ENCODE assay signal across 21 mouse cellular contexts in the genomic region with DNA sequence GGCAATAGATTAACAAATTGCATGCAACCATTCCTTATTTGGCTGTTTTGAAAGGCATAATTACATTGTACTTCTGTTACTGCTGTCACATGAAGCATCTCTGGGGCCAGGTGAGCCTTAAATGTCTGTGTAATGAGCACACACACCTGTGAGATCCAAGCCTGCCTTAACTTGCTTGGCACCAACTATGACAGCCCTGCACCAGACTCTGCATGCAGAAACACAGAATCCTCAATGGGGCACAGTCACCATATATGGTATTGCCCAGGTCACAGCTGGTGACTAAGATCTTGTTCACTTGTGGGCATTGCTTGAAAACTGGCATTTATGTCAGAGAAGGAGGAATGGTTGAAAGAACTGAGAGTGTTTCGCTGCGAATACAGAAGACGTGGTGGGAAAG. TPM values are rescaled to one million over a fixed set of nuclear protein-coding genes. Genes with fewer than 3 reads are reported as not detected.
DNase-seq lines count a peak whose midpoint lies in the region; ATAC-seq and TF ChIP-seq lines count a peak whose summit lies in the region.
"Had no signal": no experiment of that assay in that cellular context is flagged by ENCODE, and none has a peak within 500 bp of the region (broad histone marks: within the 10 kb centered on the region; RNA-seq: fewer than 3 reads in every experiment).

No protein-coding gene starts in this region.

- DNase-seq in embryonic facial prominence, embryonic 10.5 days (ENCODE audit: low spot score): no peak
- DNase-seq in Patski (ENCODE audit: low read depth, low spot score): no peak
- DNase-seq in stomach, postnatal 0 days (ENCODE audit: low spot score): no peak
- DNase-seq in gastrocnemius, adult 2 months: no peak
- DNase-seq in testis, postnatal 10 days (ENCODE audit: low spot score): no peak
- DNase-seq: adrenal gland, postnatal 10 days; adrenal gland, postnatal 36 days; cerebellum, adult 18-20 months; cerebellum, adult 9-10 months; cerebellum, postnatal 14 days; gastrocnemius, postnatal 14 days; heart, adult 11 months had no signal

- intact Hi-C loops in gastrocnemius, adult 2 months (cut with DNase I): no loop called here

- H3K4me2 ChIP-seq in embryonic facial prominence, embryonic 13.5 days: no peak overlapping the region
- H3K4me2 ChIP-seq in stomach, postnatal 0 days (replicated peaks; ENCODE audit: low read depth): no peak overlapping the region
- H3K4me2 ChIP-seq: embryonic facial prominence, embryonic 12.5 days; forebrain, embryonic 13.5 days; heart, embryonic 11.5 days; hindbrain, embryonic 12.5 days had no signal

- no peak overlapping the region for H3K4me3 ChIP-seq in embryonic facial prominence, embryonic 13.5 days
- no peak overlapping the region for H3K4me3 ChIP-seq in embryonic facial prominence, embryonic 10.5 days
- H3K4me3 ChIP-seq in embryonic fibroblast, embryonic 13.5 days (ENCODE audit: insufficient read depth, low read length): no peak overlapping the region
- no peak overlapping the region for H3K4me3 ChIP-seq in stomach, postnatal 0 days (ENCODE audit: low read depth, low read length)
- H3K4me3 ChIP-seq in gastrocnemius, adult 2 months: no peak overlapping the region
- H3K4me3 ChIP-seq: embryonic facial prominence, embryonic 12.5 days; forebrain, embryonic 10.5 days; forebrain, embryonic 13.5 days; hindbrain, embryonic 12.5 days had no signal

- no peaks in the 10 kb centered on the region for H3K9me3 ChIP-seq in embryonic facial prominence, embryonic 13.5 days
- H3K9me3 ChIP-seq in embryonic facial prominence, embryonic 10.5 days: no peaks in the 10 kb centered on the region
- H3K9me3 ChIP-seq in stomach, postnatal 0 days (ENCODE audit: control insufficient read depth, low read length): no peaks in the 10 kb centered on the region
- H3K9me3 ChIP-seq: embryonic facial prominence, embryonic 12.5 days; forebrain, embryonic 10.5 days; forebrain, embryonic 13.5 days; hindbrain, embryonic 12.5 days had no signal

- WGBS in embryonic facial prominence, embryonic 13.5 days: 75% methylated on average over 3 of the region's 3 CpGs
- 91% methylated on average over 3 of the region's 3 CpGs for WGBS in embryonic facial prominence, embryonic 10.5 days
- WGBS in stomach, postnatal 0 days: 75% methylated on average over 3 of the region's 3 CpGs

- POLR2A ChIA-PET in Patski (lab: Charles Lee): no interaction called here

- H3K9ac ChIP-seq in embryonic facial prominence, embryonic 13.5 days: no peak overlapping the region
- H3K9ac ChIP-seq in stomach, postnatal 0 days (ENCODE audit: low read length): no peak overlapping the region
- H3K9ac ChIP-seq: embryonic facial prominence, embryonic 12.5 days; forebrain, embryonic 13.5 days; hindbrain, embryonic 12.5 days had no signal

- H3K27ac ChIP-seq in embryonic facial prominence, embryonic 13.5 days: peak overlapping the region; percentile 44; the same call in 1 of the 2 replicates
- no peak overlapping the region for H3K27ac ChIP-seq in embryonic facial prominence, embryonic 10.5 days (replicated peaks)
- peak overlapping the region; percentile 50; the same call in 1 of the 2 replicates for H3K27ac ChIP-seq in embryonic fibroblast, embryonic 13.5 days (ENCODE audit: insufficient read depth, low read length)
- H3K27ac ChIP-seq in stomach, postnatal 0 days (replicated peaks): peak overlapping the region; percentile 31; the same call in 1 of the 2 replicates
- no peak overlapping the region for H3K27ac ChIP-seq in gastrocnemius, adult 2 months
- H3K27ac ChIP-seq: embryonic facial prominence, embryonic 12.5 days; forebrain, embryonic 10.5 days; forebrain, embryonic 13.5 days; hindbrain, embryonic 12.5 days had no signal

- CTCF ChIA-PET in Patski (lab: Charles Lee): no interaction called here

- in situ Hi-C loops in Patski (cut with MboI; ENCODE audit: low pct_unique_long_range_greater_than_20kb): no loop called here

- H3K36me3 ChIP-seq in embryonic facial prominence, embryonic 13.5 days: peaks cover 31% of the 10 kb centered on the region
- H3K36me3 ChIP-seq in embryonic facial prominence, embryonic 10.5 days (replicated peaks): peaks cover 42% of the 10 kb centered on the region
- H3K36me3 ChIP-seq in stomach, postnatal 0 days (ENCODE audit: control insufficient read depth, insufficient read depth, low read length): peaks cover 2% of the 10 kb centered on the region; the same call in 1 of the 2 replicates

- peaks cover 44% of the 10 kb centered on the region for H3K4me1 ChIP-seq in embryonic facial prominence, embryonic 13.5 days
- peaks cover 38% of the 10 kb centered on the region for H3K4me1 ChIP-seq in embryonic facial prominence, embryonic 10.5 days
- 0 out of 2 replicates have a peak, but pooled peaks cover 3% of the 10 kb centered on the region for H3K4me1 ChIP-seq in embryonic fibroblast, embryonic 13.5 days (ENCODE audit: control insufficient read depth, insufficient read depth, low read length)
- H3K4me1 ChIP-seq in stomach, postnatal 0 days (replicated peaks; ENCODE audit: control insufficient read depth, insufficient read depth): no peaks in the 10 kb centered on the region

- TF ChIP-seq CTCF in Patski (IDR thresholded peaks at IDR 0.05): no peak
- TF ChIP-seq CTCF in embryonic fibroblast, embryonic 13.5 days (IDR thresholded peaks at IDR 0.05; ENCODE audit: borderline replicate concordance, insufficient read depth, low read length): no peak
- TF ChIP-seq CTCF in stomach, postnatal 0 days (IDR thresholded peaks at IDR 0.05; ENCODE audit: low read depth): no peak
- no peak for TF ChIP-seq CTCF in gastrocnemius, adult 2 months (IDR thresholded peaks at IDR 0.05)

- ATAC-seq in embryonic facial prominence, embryonic 13.5 days (ENCODE audit: insufficient number of reproducible peaks, insufficient read depth, low FRiP score, low TSS enrichment, low read depth): no peak
- ATAC-seq in Patski: peak; percentile 15
- no peak for ATAC-seq in stomach, postnatal 0 days (ENCODE audit: low FRiP score, low TSS enrichment)
- ATAC-seq: forebrain, embryonic 13.5 days; forebrain, embryonic 16.5 days; hindbrain, embryonic 16.5 days had no signal

- H3K27me3 ChIP-seq in embryonic facial prominence, embryonic 13.5 days: no peaks in the 10 kb centered on the region
- H3K27me3 ChIP-seq in embryonic facial prominence, embryonic 10.5 days (replicated peaks; ENCODE audit: low read depth, poor library complexity, severe bottlenecking): no peaks in the 10 kb centered on the region
- no peaks in the 10 kb centered on the region for H3K27me3 ChIP-seq in Patski
- no peaks in the 10 kb centered on the region for H3K27me3 ChIP-seq in stomach, postnatal 0 days (ENCODE audit: control insufficient read depth, insufficient read depth, low read length)
- H3K27me3 ChIP-seq: embryonic facial prominence, embryonic 12.5 days; forebrain, embryonic 13.5 days; hindbrain, embryonic 12.5 days had no signal

- no peak for TF ChIP-seq POLR2A in embryonic fibroblast, embryonic 13.5 days (IDR thresholded peaks at IDR 0.05; ENCODE audit: low read depth, low read length)

- TF ChIP-seq EP300 in stomach, postnatal 0 days (optimal IDR thresholded peaks at IDR 0.05): no peak

RNA-seq across cellular contexts. Expression of a gene that starts 36.5 kb away (rescaled TPM):
- polyA plus RNA-seq in embryonic facial prominence, embryonic 13.5 days (2015; fragmentation: Nextera tagmentation; extraction: Ambion mirVana): 793 and 938 TPM in 2 replicates
- polyA plus RNA-seq in embryonic facial prominence, embryonic 10.5 days (2016; fragmentation: Nextera tagmentation; extraction: Ambion mirVana): 864 and 874 TPM in 2 replicates
- 770 TPM for polyA plus RNA-seq in Patski (2021)
- polyA plus RNA-seq in embryonic fibroblast, embryonic 13.5 days (2011; ENCODE audit: insufficient read length, low read depth, missing spikeins): 720 and 799 TPM in 2 replicates
- polyA plus RNA-seq in stomach, postnatal 0 days (2015; fragmentation: Nextera tagmentation; extraction: Ambion mirVana): 280 and 301 TPM in 2 replicates
- 10 to 100 TPM; 16.5 to 28.2 TPM for total RNA-seq in gastrocnemius, adult 2 months (2021)

Comparison
In these comparisons a context has a peak if more than half of its experiments do, and no peak if none do; other contexts are left out.
1. H3K27ac ChIP-seq: peak in embryonic facial prominence, embryonic 13.5 days (single experiment), embryonic fibroblast, embryonic 13.5 days (single experiment) and stomach, postnatal 0 days (single experiment); none in embryonic facial prominence, embryonic 10.5 days (single experiment) and gastrocnemius, adult 2 months (single experiment).